Mouse (Mus musculus) right cerebral cortex, postnatal 14 days (tissue): ENCODE measurements around the gene Ptgs1.

Source experiments
- DNase-seq: peaks from one replicate; pipeline ENCODE4 v3.0.0; 2022

Gene Ptgs1

GRCm38 (mm10) chr2:36215203-36215739, 15.0 kb upstream of the Ptgs1 start:
- DNase-seq, result no peak

DNA sequence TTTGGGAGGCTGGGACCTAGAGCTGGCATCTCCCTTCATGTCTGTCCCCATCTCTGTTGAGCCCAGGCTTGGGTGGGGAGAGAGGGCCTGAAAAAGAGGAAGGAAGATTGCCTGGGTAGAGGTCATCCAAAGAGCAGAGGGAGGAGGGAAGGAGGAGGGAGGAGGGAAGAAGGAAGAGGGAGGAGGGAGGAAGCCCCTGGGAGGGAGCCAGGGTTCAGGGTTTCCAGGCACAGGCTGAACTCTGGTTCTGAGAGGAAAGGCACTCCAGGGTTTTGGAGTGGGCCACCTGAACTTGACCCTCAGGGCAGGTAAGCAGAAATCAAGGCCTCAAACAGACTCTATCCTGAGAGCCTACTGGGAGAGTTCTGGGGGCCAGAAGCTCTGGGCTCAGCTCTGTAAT, 13.7 kb upstream of the Ptgs1 start:
- DNase-seq, result no peak

DNA sequence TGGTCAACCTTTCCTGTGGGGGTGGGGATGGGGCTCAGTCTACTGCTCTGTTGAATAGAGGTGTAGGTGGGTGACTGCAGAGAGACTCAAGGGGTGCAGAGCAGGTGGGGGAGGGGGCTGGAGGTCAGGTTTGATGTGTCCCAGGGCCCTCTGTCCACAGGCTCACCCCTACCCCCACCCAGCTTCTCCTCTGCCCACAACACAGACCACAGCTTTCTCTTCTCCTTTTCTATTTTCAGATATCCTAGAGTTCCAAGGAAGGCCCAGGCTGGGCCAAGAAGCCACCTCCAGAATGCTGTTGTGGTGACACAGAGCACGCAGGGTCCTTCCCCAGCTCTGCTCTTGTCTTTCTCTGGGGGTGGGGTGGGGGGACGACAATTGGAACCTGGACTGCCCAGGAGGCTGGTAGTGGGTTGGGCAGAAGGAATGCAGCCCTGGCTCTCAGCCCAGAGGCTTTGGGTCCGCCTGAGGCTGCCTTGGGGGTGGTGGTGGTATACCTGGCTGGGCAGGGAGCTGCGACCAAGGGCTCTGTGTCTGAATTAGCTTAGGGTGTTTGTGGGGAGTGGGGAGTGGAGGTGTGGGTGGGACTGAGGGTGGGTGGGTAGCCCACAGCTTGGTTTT, 13.2 kb upstream of the Ptgs1 start:
- DNase-seq, result no peak

DNA sequence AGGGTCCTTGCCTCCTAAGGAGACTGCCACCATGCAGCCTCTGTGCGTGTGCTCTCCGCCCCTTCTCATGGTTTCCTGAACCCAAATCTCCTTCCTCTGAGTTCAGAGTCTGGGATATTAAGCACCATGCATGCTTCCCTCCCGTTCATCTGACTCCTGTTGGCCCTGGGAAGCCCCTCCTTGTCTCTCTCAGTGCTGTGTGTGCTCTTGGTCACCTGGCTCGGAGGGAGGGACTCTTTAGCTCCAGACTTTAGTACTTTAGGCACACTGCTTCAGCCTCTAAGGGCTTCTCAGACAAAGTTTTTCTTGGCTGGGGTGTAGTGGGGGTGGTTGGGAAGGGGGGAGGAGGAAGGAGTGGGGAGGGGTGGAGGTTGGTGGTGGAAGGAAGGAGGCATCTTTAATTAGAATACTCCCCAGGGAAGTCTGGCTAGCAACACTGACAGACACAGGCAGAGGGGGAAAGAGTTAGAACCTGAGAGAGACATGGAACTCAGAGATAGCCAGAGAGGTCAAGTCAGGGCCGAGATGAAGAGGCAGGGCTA, 12.5 kb upstream of the Ptgs1 start:
- DNase-seq, result no peak

DNA sequence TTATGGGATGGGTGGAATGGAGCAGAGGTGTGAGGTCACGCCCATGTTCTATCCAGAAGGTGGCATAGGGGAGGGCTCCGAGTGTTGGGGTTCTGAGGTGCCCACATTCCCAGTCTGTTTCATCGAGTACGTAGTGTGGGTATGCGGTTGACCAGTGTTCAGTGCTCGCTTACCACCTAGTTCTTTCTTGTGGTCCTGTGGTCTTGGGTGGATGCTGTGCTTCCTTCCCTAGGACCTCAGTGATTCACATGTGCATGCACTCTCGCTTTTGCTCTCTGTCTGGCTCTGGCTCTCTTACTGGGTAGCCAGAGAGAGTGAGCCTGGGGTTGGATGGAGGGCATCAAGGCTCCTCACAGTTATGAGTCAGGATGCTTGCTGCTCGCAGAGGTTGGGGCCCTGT, 10.1 kb upstream of the Ptgs1 start:
- DNase-seq, result no peak

GRCm38 (mm10) chr2:36220891-36221290, 9.3 kb upstream of the Ptgs1 start:
- DNase-seq, result no peak

DNA sequence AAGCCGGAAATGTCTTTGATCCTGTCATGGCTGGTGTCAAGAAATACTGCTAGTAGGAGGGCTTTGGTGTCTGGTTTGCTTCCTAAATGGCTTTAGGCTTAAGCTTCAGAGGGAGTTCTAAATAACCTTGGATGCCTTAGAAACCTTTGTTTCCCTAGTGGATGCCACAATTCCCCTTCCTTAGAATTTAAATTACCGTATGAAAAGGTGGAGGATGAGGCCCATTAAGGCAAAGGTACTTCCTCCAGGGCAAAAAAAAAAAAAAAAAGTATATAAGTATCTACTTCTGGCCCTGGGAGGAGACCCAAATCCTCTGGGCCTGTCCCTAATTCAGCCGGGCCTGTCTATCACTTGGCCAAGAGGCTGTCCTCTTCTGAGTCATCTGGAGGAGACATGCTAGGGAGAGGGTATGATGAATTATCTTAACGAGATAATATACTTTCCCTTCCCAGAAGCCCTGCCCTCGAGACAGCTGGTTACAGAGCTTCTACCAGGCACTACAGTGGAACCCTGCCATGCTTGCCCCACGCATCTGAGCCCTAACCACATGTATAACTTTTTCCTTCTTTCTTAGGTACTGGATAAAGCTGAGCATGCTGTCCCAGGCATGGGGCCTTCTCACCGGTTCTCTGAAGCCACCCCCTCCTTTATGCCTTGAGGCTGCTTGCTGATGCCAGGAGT, 7.9 kb upstream of the Ptgs1 start:
- DNase-seq, result no peak

DNA sequence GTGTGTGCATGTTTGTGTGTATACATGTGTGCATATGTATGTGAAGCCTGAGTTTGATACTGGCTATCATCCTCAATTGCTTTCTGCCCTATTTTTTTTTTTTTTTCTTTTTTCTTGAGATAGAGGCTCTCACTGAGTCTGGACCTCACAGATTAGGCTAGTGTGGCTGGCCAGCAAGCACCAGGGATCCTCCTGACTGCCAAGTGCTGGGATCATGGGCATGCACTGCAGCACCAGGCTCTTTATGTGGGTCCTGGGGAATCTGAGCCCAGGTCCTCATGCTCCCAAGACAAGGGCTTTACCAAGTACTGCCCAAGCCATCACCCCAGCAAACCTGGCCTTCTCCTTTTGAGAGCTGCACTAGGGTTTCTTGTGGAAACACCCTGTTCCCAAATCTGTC, 6.8 kb upstream of the Ptgs1 start:
- DNase-seq, result no peak

GRCm38 (mm10) chr2:36224153-36224552, 6.1 kb upstream of the Ptgs1 start:
- no peak for DNase-seq

DNA sequence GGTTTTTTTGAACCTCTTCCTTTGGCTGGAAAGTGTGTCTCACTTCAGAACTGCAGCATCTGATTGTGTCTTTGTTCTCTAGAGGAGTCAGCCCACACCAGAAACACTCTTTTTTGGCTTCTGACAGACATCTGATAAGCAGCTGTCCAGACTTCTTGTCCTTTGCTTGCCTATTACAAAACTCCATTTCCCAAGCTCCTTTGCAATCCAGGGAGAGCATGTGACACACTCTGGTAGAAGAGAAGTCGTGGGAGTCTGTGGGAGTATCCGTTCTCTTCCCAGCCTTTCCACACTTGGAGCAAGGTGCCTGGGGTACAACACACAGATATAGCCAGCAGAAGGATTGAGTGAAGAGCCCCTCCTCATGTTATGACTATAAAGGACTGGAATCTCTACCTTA, 5.6 kb upstream of the Ptgs1 start:
- DNase-seq, result no peak

DNA sequence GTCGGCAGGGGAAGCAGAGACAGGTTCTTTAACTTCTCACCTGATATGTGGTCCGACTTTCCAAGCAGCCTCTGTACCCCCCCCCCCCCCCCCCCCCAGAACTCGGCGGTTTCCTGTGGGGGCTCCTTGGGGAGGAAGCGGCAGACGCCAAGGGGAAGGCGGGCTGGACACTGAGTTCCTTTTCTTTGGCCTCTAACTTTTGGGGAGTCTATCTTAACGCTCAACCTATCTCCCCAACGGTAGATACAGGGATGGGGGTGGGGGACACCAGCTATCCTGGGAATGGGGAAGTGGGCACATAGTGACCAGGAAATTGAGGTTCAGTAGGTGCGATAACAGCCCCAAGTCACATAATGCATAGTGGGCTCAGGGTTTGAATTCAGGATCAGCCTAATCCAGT, 741 bp downstream of the Ptgs1 start:
- DNase-seq, result no peak

DNA sequence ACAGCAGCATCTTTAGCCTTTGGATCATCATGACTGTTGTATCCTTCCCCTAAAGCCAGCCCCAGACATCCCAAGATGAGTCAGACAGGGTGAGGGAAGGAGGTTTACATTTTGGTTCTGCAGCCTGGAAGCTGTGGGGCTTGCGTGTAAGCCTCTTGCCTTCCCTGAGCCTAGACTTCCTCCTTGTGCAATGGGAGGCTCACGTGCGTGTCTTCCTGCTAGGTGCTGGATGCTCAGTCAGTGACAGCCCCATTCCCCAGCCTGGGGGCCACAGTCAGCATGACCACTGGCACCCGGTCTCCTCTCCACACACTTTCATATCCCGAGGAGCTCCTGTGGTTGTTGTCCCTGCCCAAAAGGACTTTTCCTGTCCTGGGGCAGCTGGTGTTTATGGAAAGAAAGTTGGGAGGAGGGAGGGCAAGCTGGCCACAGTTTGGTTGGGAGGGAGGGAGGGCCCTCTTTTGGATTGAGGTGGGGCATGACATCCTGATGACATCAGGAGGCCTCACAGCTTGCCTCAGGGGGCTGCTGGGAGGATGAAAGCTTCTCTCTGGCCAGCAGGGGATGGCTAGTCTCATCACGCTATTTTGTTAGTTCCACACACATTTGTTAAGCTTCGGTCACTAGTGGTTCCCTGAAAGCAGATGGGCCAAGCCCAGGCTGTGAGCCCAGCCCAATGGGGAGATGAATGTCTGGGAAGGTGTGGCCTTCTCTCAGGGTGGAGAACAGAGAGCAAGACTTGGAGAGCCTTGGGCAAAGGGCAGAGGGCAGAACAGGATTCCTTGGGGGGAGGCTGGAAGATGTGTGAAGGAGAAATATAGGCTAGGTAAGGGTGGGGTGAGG, 4.5 kb downstream of the Ptgs1 start:
- no peak for DNase-seq

- DNase-seq, result no peak
Observed at GRCm38 (mm10) chr2:36235917-36236316, 5.7 kb downstream of the Ptgs1 start.

GRCm38 (mm10) chr2:36236889-36237288, 6.7 kb downstream of the Ptgs1 start:
- DNase-seq, result no peak

GRCm38 (mm10) chr2:36237557-36237956, 7.3 kb downstream of the Ptgs1 start:
- no peak for DNase-seq

DNA sequence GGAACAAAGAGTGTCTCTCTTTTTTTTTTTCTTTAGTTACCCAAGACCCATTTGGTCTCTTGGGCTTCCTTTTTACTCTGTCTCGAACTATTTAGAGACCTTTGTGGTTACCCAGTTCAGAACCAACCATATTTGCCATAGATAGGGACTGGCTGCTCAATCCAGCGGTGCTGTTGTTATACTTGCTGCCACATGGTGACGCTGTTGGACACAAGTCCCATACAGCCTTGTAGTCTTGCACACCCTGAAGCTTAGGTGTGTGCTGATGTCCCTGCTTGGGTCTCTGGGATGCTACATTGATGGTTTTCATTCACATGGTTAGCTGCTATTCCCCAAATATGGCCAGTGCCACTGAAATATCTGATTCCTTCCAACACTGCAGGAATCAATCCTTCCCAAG, 8.2 kb downstream of the Ptgs1 start:
- DNase-seq, result no peak

GRCm38 (mm10) chr2:36238951-36239350, 8.7 kb downstream of the Ptgs1 start:
- DNase-seq, result no peak

DNA sequence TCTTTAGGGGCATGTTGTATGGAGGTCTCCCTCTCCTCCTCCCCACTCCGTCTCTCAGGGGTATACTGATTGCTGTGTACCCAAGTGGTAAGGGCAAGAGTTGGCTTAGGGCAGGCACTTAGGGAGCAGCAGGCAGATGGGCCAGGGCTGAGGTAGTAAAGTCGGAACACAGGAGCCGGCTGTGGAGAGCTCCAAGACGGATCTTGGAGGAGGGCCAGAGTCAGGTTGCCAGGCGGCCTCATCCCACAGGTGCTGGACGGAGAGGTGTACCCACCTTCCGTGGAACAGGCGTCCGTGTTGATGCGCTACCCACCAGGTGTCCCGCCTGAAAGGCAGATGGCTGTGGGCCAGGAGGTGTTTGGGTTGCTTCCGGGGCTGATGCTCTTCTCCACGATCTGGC, 12.3 kb downstream of the Ptgs1 start:
- no peak for DNase-seq

- DNase-seq, result no peak
Observed at GRCm38 (mm10) chr2:36243296-36243891, 13.2 kb downstream of the Ptgs1 start.

DNA sequence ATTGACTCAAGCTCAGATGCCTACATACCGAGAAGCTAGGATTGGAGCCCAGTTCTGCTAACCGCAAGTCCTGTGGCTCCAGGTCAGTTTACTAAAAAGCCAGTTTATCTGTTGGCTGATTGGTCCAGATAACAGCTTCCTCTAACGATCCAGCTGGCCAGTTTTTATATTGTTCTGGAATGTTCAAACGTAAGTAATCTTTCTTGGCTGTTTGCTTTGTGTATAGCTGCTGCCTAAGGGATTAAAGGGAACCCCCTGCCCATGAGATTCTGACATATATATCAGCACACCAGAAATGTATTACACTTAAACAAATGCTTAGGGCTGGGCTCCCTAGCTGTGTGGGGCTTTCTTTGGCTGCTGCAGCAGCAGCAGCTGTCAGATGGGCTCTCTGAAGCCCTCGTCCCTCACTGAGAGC, 13.7 kb downstream of the Ptgs1 start:
- DNase-seq, result no peak

- DNase-seq, result no peak
Observed at GRCm38 (mm10) chr2:36244705-36245104, 14.5 kb downstream of the Ptgs1 start.

DNA sequence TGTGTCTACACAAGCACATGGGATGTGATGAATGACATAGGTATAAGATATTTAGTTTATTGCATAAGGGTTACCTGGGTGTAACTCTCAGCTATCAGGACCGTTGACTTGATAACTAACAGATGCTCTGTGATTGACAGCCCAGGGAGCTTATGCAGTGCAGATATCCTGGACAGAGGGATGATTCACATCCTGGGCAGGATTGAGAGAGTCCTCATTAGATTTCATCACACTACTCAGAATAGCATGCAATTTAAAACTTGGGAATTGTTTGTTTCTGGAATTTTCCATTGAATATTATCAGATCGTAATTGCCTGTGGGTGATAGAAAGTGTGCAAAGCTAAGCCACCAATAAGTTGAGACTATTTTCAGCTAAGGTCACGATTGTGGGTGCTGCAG, 17.7 kb downstream of the Ptgs1 start:
- no peak for DNase-seq

DNA sequence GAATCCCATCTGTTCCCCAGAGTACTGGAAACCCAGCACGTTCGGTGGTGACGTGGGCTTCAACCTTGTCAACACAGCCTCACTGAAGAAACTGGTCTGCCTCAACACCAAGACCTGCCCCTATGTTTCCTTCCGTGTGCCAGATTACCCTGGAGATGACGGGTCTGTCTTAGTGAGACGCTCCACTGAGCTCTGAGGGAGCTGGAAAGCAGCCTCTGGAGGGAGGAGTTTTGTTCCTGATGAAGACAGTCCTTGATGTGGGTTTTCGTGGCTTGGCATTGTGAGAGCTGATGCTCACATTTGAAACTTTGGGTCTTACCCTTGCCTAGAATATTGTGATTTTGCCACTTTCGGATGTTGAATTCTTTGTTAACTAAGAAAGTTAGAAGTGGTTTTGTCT, 20.9 kb downstream of the Ptgs1 start:
- DNase-seq, result no peak
